Mouse (Mus musculus) layer of hippocampus, postnatal 14 days (tissue): ENCODE results near the gene Nkrf. TPM values are rescaled to one million over a fixed set of nuclear protein-coding genes. Genes with fewer than 3 reads are reported as not detected.
A peak's percentile ranks its signal among the peaks of the same experiment; 100 is the strongest.

Experiments used
- DNase-seq, 2 experiments: peaks; one replicate each; pipeline ENCODE4 v3.0.0; 2021 to 2022; ENCODE audit warnings: low spot score in 2 of 2, mixed read lengths in 1 of 2
- total RNA-seq, 2 experiments: library from RNA; stranded (reverse); gene quantifications; 2 replicates each; pipeline ENCODE4 v1.2.3; 2021

The Nkrf gene
- total RNA-seq, 2 experiments from 2014 or later: 27.7 to 29.5 TPM

DNA sequence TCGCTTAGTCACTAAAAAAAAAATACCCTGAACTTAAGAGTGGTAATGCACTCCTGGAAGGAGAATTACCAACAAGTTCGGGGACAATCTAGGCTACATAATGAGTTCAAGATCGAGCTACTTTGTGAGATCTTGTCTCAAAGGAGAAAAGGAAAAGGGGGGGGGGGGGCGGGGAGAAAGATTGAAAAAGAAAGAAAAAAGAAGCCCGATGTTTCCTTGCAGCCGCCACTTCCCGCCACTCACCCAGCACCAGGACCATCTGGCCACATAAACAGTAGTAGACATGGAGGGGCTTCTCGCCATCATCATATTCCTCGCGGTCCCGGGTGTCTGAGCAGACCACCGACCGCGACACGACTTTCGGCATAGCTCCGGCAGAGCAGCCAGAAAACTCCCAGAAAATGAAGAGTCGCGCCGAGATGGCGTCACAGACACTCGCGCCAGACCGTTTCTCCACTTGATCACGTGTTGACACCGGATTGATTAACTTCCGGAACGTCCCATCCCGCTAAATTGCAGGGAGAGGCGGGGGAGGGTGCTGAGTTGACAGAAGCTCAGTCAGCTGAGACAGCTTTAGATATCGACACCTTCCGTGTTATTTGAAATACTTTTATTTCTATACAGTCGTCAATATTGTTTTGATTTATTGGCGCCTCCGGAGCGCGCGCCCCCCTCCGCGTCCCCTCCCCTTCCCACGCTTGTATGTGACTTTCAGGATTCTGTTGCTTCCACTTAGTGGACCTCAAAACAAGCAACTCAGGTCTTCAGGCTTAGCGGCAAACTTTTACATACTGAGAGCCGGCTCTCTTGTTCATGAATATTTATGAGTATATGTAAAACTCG, 38.7 kb downstream of the Nkrf start:
- DNase-seq: peak; percentile 76 to 88

DNA sequence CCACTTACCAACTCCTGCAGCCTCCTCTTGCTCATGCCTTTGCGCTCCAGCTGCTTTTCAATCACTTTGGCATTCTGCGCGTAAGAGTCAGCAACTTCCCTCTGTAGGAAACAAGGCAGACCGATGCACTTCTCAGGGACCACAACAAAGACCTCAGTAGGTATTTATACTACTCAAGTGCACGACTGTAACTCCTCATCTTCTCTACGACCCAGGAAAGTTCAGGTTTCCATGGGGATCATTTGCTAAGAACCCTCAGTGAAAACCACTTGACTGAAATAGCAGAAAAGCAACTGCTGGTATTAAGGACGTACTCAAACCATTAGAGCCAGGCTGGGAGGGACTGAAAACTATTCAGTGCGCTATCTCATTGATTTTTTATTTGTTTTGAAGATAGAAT, 50.1 kb downstream of the Nkrf start:
- no peak for DNase-seq

DNA sequence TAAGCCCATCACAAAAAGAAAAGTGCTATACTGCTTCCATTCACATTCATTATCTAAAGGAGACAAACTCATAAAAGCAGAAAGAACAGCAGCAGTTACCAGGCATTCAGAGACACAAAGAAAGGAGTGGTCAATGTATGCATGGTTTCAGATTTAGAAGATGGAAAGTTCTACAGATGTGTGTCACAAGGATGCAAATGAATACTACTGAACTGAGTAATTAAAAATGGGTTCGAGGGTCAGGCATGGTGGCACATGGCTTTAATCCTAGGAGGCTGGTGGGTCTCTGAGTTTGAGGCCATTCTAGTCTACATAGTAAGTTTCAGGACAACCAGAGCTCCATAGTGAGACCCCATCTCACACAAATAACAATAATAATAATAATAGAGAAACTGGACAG, 55.5 kb downstream of the Nkrf start:
- DNase-seq: no peak

DNA sequence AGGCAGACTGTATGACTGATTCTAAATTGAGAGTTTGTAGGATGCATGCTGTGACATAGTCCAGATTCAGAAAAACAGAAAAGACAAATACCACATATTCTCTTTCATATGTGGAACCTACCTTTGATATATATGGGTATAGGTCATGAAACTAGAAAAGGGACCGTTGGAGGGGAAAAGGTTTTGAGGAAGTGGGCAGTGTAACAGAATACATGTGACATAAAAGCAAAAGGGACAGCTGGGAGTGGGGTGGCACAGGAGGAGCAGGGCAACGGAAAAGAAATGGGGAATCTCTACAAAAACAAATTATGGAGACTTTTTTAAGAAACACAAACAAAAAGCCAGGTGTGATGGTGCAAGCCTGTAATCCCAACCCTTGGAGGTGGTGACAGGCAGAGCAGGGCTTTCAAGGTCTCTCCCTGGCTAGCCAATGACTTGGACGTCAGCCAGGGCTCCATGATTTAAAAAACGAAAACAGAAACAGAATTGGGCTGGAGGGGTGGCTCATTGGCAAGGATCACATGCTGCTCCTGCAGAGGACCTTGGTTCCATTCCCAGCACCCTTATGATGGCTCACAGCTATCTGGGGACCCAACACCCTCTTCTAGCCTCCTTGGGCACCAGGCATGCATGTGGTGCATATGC, 59.2 kb downstream of the Nkrf start:
- no peak for DNase-seq

DNA sequence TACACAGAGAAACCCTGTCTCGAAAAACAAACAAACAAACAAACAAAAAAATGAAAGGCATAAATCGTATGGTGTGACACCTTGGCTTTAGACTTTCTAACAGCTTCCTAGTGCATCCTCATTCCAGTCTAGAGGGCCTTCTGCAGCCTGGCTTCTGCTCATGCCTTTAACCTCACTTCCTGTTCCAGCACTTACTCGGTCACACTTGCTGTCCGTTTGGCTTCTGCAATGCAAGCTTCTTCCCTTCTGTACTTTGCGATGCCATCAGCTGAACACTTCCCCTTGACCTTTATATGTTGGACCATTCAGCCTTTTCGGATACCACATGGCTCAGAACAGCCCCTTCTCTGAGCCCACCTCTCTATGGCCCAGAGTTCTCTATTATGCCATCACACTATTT, 61.0 kb downstream of the Nkrf start:
- no peak for DNase-seq

DNA sequence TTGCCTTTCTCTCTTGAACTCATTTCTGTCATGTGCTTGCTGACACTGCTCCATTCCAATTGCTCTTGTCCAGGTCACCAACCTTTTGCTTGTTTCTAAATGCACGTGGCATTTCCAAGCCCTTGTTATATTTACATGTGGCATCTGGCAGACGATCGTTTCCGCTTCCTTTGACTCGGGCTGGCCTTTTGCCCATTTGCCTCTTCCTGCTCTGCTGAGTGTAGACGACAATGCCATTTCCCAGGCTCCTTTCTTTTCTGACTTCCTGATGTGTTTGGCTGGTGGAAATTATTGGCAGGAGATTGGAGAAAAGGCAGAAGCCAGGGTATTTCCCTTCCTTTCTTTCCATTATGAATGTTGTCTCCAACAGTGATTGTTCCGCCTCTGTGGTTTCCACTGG, 63.3 kb downstream of the Nkrf start:
- no peak for DNase-seq

Other genes starting within 250 kb of the Nkrf start
- under 1 TPM in 1 of 2 experiments, not detected in 1; 0.30 TPM for gene Slc25a43, start 159.2 kb downstream of the Nkrf start, total RNA-seq
- gene Slc25a5, start 107.2 kb downstream of the Nkrf start, total RNA-seq: 100 to 1,000 TPM; 369 to 393 TPM
- 10 to 100 TPM; 56.5 to 59.6 TPM for gene Ube2a, start 29.0 kb downstream of the Nkrf start, total RNA-seq
- gene C330007P06Rik, start 28.8 kb downstream of the Nkrf start, total RNA-seq: 10 to 100 TPM; 30.3 to 34.9 TPM
- 10 to 100 TPM; 48.8 to 49.9 TPM for gene Sept6, start 88.9 kb upstream of the Nkrf start, total RNA-seq
- gene Sowahd, start 145.9 kb upstream of the Nkrf start, total RNA-seq: not detected
- 100 to 1,000 TPM; 319 to 320 TPM for gene Rpl39, start 182.5 kb upstream of the Nkrf start, total RNA-seq
- 10 to 100 TPM; 19.1 to 19.3 TPM for gene Upf3b, start 207.4 kb upstream of the Nkrf start, total RNA-seq
- gene Nkap, start 223.9 kb upstream of the Nkrf start, total RNA-seq: 10 to 100 TPM; 13.0 to 15.5 TPM